Mouse (Mus musculus) neutrophil, adult 59 days (primary cell): ENCODE results near the gene Gm17617. TPM values are rescaled to one million over a fixed set of nuclear protein-coding genes. Genes with fewer than 3 reads are reported as not detected.

Experiments
- total RNA-seq, 2 experiments: library from RNA; stranded (reverse); gene quantifications; 1 replicate in 1 of 2; 2 replicates in 1 of 2; pipeline ENCODE4 v1.2.4; 2023

Gene Gm17617
- not detected for total RNA-seq

DNA sequence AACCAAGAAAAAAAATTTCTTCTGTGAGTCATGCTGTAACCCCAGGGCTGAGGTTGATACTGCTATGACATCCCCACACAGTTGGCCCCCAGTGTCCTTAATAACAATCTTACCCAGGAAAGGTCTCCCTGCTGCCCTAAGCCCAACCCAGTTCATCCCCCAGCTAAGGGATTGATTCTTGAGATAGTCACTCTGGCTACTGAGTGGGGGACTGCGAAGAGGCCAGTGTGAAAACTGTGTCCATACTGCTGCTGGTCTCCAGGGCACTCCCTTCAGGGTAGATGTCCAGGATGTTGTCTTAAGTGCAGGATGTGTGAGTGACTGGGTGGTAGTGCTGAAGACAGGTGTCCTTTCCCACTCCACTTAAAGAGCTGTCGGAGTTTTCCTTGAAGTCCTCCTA is at the start of gene Gm17617:
Gm17617 (minus strand) TSS at position 101 of the 400 bp plus-strand sequence.

DNA sequence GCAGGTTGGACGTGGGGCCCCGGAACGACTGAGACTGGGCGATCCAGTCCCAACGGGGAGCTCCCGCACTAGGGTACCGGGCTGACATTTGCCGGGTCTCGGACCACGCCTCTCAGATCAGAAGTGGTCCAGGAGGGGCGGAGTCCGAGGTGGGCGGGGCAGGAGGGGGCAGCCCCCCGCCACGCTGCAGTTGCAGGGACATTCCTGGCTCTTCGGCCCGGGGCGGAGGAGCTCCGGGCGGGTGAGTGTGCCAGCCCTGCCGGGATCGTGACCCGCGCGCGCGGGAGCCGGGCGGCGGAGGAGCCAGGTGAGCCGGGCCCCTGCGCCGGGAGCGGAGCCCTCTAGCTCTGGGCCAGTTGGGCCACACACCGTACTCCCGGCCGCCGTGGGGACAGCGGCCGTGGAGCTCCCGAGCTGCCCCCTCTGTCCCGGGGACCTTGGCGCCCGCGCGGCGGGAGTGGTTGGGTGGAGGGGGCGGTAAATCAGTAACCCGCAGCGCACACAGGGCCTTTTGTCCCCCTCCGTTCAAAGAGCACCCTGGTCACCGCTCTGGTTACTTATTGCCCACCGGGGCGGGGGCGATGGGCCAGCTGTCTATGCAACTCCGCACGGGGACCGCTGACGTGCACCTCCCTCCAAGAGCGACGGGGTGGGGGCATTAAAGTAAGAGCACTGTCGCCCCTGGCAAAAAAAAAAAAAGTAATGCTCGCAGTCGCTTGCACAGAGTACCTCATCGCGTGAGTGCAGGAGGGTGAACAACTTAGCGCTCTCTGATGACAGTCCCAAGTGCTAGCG is 19.5 kb upstream of the Gm17617 start, which contains the start of gene Fgfr4:
Fgfr4 (plus strand) TSS at position 20 of the 795 bp plus-strand sequence.

DNA sequence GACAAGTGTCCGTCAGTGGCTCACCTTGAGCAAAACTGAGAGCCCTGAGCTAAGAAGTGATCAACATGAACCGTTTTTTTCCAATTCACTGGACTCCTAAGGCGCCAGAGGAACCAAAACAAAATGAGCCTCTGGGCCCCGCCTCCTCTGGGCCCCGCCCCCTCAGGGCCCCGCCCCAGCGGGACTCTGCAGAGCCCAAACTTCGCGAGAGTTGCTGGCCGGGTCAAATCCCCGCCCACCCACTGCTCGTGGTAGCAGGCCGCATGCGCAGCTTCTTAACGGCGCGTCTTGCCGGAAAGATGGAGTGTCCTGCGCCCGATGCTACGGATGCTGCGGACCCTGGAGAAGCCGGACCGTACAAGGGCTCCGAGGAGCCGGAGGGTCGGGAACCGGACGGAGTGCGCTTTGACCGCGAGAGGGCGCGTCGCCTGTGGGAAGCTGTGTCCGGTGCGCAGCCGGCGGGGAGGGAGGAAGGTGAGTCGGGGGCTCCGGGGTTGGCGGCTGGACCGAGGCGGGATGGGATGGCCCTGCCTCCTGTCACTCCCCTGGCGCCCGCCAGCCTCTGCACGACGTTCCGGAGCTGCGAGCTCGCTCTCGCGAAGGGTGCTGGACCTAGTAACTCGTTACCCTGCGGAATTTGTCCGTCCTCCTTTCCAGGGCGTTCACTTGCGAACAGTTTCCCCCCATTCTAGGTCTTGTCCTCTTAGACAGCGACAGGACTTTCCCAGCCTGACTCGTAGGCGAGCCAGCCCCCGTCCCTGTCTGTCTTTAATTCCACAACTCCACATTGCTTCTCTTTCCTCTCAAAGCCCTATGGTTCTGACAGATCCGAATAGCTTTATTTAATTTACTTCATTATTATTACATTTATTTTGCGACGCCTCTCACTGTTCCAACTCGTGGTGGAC is 28.0 kb downstream of the Gm17617 start, which contains the start of gene Zfp346:
Zfp346 (plus strand) TSS at position 267 of the 908 bp plus-strand sequence.

DNA sequence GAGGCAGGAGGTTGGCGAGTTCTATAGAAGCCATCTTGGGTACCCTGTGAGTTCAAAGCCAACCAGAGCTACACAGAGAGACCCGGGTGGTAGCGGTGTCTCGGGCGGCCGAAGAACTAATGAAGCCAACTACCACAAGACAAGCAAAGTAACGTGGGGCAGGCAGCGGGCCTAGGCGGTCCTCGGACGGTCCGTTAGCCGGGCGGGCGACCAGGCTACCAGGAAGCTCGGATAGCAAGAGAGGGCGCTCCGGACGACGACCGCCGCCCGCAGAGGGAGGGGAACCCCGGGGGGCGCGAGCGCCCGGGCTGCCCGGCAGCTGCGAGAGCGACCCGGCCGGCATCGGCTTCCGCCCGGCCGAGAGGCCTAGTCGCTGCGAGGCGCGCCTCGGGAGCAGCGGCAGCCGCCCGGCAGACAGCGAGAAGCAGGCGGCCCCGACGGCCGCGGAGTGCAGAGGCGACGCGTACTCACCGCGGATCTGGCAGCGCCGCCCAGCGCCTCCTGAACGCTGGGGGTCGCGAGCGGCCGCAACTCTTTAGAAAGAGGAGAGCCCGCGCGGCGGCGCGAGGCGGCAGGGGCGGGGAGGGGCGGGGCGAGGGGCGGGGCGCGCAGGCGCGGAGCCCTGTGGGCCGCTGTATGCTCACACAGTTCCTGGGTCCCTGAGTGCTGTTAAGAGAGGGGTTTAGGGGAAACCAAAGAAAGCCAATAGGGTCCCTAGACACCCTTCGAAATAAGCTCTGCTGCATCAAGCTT is 33.4 kb downstream of the Gm17617 start, which contains the start of gene Uimc1:
Uimc1 (minus strand) TSS at position 575 of the 753 bp plus-strand sequence.

Other genes starting within 250 kb of the Gm17617 start
- under 1 TPM in 1 of 2 experiments, not detected in 1; 0.11 TPM for gene Unc5a, start 184.1 kb downstream of the Gm17617 start, total RNA-seq
- gene Hk3, start 112.2 kb downstream of the Gm17617 start, total RNA-seq, result 100 to 1,000 TPM; 382 to 434 TPM
- gene Uimc1, start 33.2 kb downstream of the Gm17617 start, total RNA-seq, result 10 to 100 TPM; 36.0 to 41.3 TPM
- gene Zfp346, start 28.2 kb downstream of the Gm17617 start, total RNA-seq, result 1 to 10 TPM; 9.1 to 9.8 TPM
- not detected for gene Fgfr4, start 19.1 kb upstream of the Gm17617 start, total RNA-seq
- gene Nsd1, start 76.2 kb upstream of the Gm17617 start, total RNA-seq, result 100 to 1,000 TPM in 1 of 2 experiments, 10 to 100 TPM in 1; 99.7 to 103 TPM
- 100 to 1,000 TPM; 196 to 208 TPM for gene Prelid1, start 187.0 kb upstream of the Gm17617 start, total RNA-seq
- 10 to 100 TPM; 73.9 to 75.8 TPM for gene Rab24, start 188.4 kb upstream of the Gm17617 start, total RNA-seq
- gene Mxd3, start 196.3 kb upstream of the Gm17617 start, total RNA-seq, result 10 to 100 TPM; 15.2 to 16.0 TPM
- 10 to 100 TPM; 77.1 to 89.8 TPM for gene Lman2, start 229.2 kb upstream of the Gm17617 start, total RNA-seq
- gene Rgs14, start 236.2 kb upstream of the Gm17617 start, total RNA-seq, result 100 to 1,000 TPM; 106 to 113 TPM